In the genomic region with DNA sequence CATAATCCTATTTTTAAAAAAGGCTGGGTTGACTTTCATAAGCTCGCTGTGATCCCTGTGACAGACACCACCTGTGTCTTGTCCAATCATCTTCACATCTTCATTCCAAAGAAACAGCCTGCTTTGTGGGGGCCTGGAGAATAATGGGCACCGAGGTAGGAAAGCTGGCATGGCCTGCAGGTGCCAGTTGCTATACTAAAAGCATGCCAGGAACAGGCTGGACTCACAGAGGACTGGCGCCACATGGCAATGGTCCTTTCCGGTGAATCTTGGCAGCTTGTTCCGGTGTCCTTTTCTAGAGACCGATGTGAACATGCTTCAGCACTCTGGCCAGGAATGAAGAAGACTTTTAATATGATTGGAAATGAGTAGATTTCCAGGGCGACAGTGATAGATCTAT, we compare ENCODE assay signal across 17 mouse cellular contexts.
DNase-seq lines count a peak whose midpoint lies in the region; ATAC-seq and TF ChIP-seq lines count a peak whose summit lies in the region.
"Had no signal": no experiment of that assay in that cellular context is flagged by ENCODE, and none has a peak within 500 bp of the region (broad histone marks: within the 10 kb centered on the region; RNA-seq: fewer than 3 reads in every experiment).

No protein-coding gene starts in this region.

- DNase-seq in kidney, adult 11 months, result peak; percentile 21
- no peak for DNase-seq in kidney, postnatal 10 days
- DNase-seq in midbrain, postnatal 0 days (ENCODE audit: low spot score), result peak; percentile 59
- DNase-seq in midbrain, embryonic 10.5 days (ENCODE audit: low spot score), result no peak
- peak; percentile 95 for DNase-seq in cerebellum, postnatal 10 days
- DNase-seq in gastrocnemius, postnatal 36 days, result peak; percentile 15 to 27
- DNase-seq in urinary bladder, postnatal 10 days (ENCODE audit: low spot score), result no peak
- DNase-seq in MN1 (ENCODE audit: low spot score), result no peak
- DNase-seq: heart, adult 18-20 months; lung, embryonic 14.5 days; thymus, postnatal 36 days had no signal

- H3K4me3 ChIP-seq in midbrain, postnatal 0 days (ENCODE audit: low read depth, low read length), result no peak overlapping the region
- H3K4me3 ChIP-seq in midbrain, embryonic 10.5 days, result no peak overlapping the region
- H3K4me3 ChIP-seq: forebrain, embryonic 10.5 days; midbrain, embryonic 13.5 days; myocyte; neural tube, embryonic 15.5 days had no signal

- no peaks in the 10 kb centered on the region for H3K4me1 ChIP-seq in midbrain, postnatal 0 days (ENCODE audit: insufficient read depth, low read length)
- H3K4me1 ChIP-seq in midbrain, embryonic 10.5 days, result peaks cover 8% of the 10 kb centered on the region; the same call in 1 of the 2 replicates
- H3K4me1 ChIP-seq: midbrain, embryonic 13.5 days had no signal

- H3K27ac ChIP-seq in midbrain, postnatal 0 days (ENCODE audit: low read depth, low read length), result no peak overlapping the region
- no peak overlapping the region for H3K27ac ChIP-seq in midbrain, embryonic 10.5 days (replicated peaks)
- H3K27ac ChIP-seq: forebrain, embryonic 10.5 days; midbrain, embryonic 13.5 days; neural tube, embryonic 15.5 days had no signal

- 91% methylated on average over 7 of the region's 7 CpGs for WGBS in midbrain, postnatal 0 days
- 93% methylated on average over 7 of the region's 7 CpGs for WGBS in midbrain, embryonic 10.5 days

- TF ChIP-seq CTCF in midbrain, postnatal 0 days (IDR thresholded peaks at IDR 0.05), result no peak

- H3K27me3 ChIP-seq in midbrain, postnatal 0 days (ENCODE audit: insufficient read depth, low read length), result no peaks in the 10 kb centered on the region
- no peaks in the 10 kb centered on the region for H3K27me3 ChIP-seq in midbrain, embryonic 10.5 days (ENCODE audit: low read depth, poor library complexity, severe bottlenecking)
- H3K27me3 ChIP-seq: midbrain, embryonic 13.5 days; neural tube, embryonic 15.5 days had no signal

- H3K9me3 ChIP-seq in midbrain, postnatal 0 days (ENCODE audit: low read length), result no peaks in the 10 kb centered on the region
- no peaks in the 10 kb centered on the region for H3K9me3 ChIP-seq in midbrain, embryonic 10.5 days (replicated peaks)
- H3K9me3 ChIP-seq: forebrain, embryonic 10.5 days; midbrain, embryonic 13.5 days; neural tube, embryonic 15.5 days had no signal

- no peak overlapping the region for H3K4me2 ChIP-seq in midbrain, postnatal 0 days (ENCODE audit: low read depth, low read length, poor library complexity, severe bottlenecking)
- H3K4me2 ChIP-seq: liver, embryonic 11.5 days; lung, embryonic 14.5 days; midbrain, embryonic 13.5 days; neural tube, embryonic 15.5 days had no signal

- ATAC-seq in midbrain, postnatal 0 days (ENCODE audit: low FRiP score), result no peak
- ATAC-seq: intestine, embryonic 16.5 days; midbrain, embryonic 13.5 days had no signal

- intact Hi-C loops in gastrocnemius, postnatal 36 days (cut with DNase I), result no loop called here

- no peak overlapping the region for H3K9ac ChIP-seq in midbrain, postnatal 0 days (replicated peaks; ENCODE audit: low read length, poor library complexity, severe bottlenecking)
- H3K9ac ChIP-seq: lung, embryonic 14.5 days; midbrain, embryonic 13.5 days; neural tube, embryonic 15.5 days had no signal

- H3K36me3 ChIP-seq in midbrain, postnatal 0 days (ENCODE audit: insufficient read depth, low read length), result no peaks in the 10 kb centered on the region
- no peaks in the 10 kb centered on the region for H3K36me3 ChIP-seq in midbrain, embryonic 10.5 days
- H3K36me3 ChIP-seq: forebrain, embryonic 10.5 days; midbrain, embryonic 13.5 days; neural tube, embryonic 15.5 days had no signal

Comparison
In these comparisons a context has a peak if more than half of its experiments do, and no peak if none do; other contexts are left out.
1. DNase-seq: peak in kidney, adult 11 months (single experiment), midbrain, postnatal 0 days (single experiment), cerebellum, postnatal 10 days (2 of 2) and gastrocnemius, postnatal 36 days (2 of 2); none in kidney, postnatal 10 days (single experiment), midbrain, embryonic 10.5 days (single experiment), urinary bladder, postnatal 10 days (single experiment) and MN1 (single experiment).